Mouse (Mus musculus) MEL (cell line): ENCODE results near the gene Cracr2a. TPM values are rescaled to one million over a fixed set of nuclear protein-coding genes. Genes with fewer than 3 reads are reported as not detected.

ENCODE experiments used
- DNase-seq: peaks from one replicate; pipeline ENCODE4 v3.0.0; 2011; ENCODE audit warnings: low read depth, low spot score
- H3K27ac ChIP-seq: 2 replicates; pipeline ENCODE4 v1.5.1; 2012; ENCODE audit warnings: low read depth, mild to moderate bottlenecking, control low read depth, low read length, moderate library complexity; ENCODE audit not compliant: control insufficient read depth
- H3K27me3 ChIP-seq, 2 experiments: fragments of 150-350 bp in 1 of 2; sonication (generic) in 1 of 2; 2 replicates each; pipeline ENCODE4 v1.6.1; 2012; ENCODE audit warnings: low read length in 2 of 2, mild to moderate bottlenecking in 2 of 2, improper control_type of control experiment in 1 of 2, moderate library complexity in 1 of 2; ENCODE audit not compliant: insufficient read depth in 2 of 2, control insufficient read depth in 1 of 2
- H3K36me3 ChIP-seq, 2 experiments: 2 replicates each; pipeline ENCODE4 v1.6.1; 2012 to 2014; ENCODE audit warnings: low read length in 2 of 2, improper control_type of control experiment in 1 of 2, inconsistent platforms in 1 of 2, mild to moderate bottlenecking in 1 of 2; ENCODE audit not compliant: insufficient read depth in 2 of 2, control insufficient read depth in 1 of 2
- H3K4me1 ChIP-seq, 2 experiments: fragments of 150-350 bp in 1 of 2; sonication (generic) in 1 of 2; 2 replicates each; pipeline ENCODE4 v1.6.1; 2012; ENCODE audit warnings: low read length in 2 of 2, improper control_type of control experiment in 1 of 2, mild to moderate bottlenecking in 1 of 2; ENCODE audit not compliant: insufficient read depth in 2 of 2, control insufficient read depth in 1 of 2
- H3K4me3 ChIP-seq, 2 experiments: fragments of 150-350 bp in 1 of 2; sonication (generic) in 1 of 2; 2 replicates each; pipeline ENCODE4 v1.5.1; 2012; ENCODE audit warnings: low read depth in 2 of 2, low read length in 2 of 2, mild to moderate bottlenecking in 2 of 2, moderate library complexity in 2 of 2, control low read depth in 1 of 2, improper control_type of control experiment in 1 of 2; ENCODE audit not compliant: control insufficient read depth in 1 of 2, insufficient read depth in 1 of 2
- H3K79me2 ChIP-seq: 2 replicates; pipeline ENCODE4 v1.6.1; 2012; ENCODE audit warnings: mild to moderate bottlenecking, low read length, moderate library complexity; ENCODE audit not compliant: control insufficient read depth, poor library complexity, insufficient read depth
- H3K9ac ChIP-seq: 2 replicates; pipeline ENCODE4 v1.6.1; 2012; ENCODE audit warnings: low read depth, mild to moderate bottlenecking, control low read depth, low read length, moderate library complexity; ENCODE audit not compliant: control insufficient read depth, poor library complexity, severe bottlenecking
- H3K9me3 ChIP-seq: fragments of 150-350 bp; sonication (generic); replicated peaks from 2 replicates; pipeline ENCODE4 v1.6.1; 2012; ENCODE audit warnings: mild to moderate bottlenecking, low read length, improper control_type of control experiment, moderate library complexity; ENCODE audit not compliant: insufficient read depth
- CHD1 ChIP-seq: IDR thresholded peaks from 2 replicates; pipeline ENCODE4 v1.6.1; 2012; ENCODE audit warnings: low read depth, mild to moderate bottlenecking, inconsistent platforms, low read length, improper control_type of control experiment
- CTCF ChIP-seq, 3 experiments: IDR thresholded peaks in 2 of 3; conservative IDR thresholded peaks in 1 of 3; 2 replicates each; pipeline ENCODE4 v1.5.1; 2011 to 2012; ENCODE audit warnings: low read length in 3 of 3, low read depth in 2 of 3, mild to moderate bottlenecking in 2 of 3, improper control_type of control experiment in 1 of 3, inconsistent platforms in 1 of 3, mixed read lengths in 1 of 3, moderate library complexity in 1 of 3; ENCODE audit not compliant: control insufficient read depth in 1 of 3, insufficient read depth in 1 of 3, poor library complexity in 1 of 3, severe bottlenecking in 1 of 3
- E2F4 ChIP-seq: IDR thresholded peaks from 2 replicates; pipeline ENCODE4 v1.6.1; 2011; ENCODE audit warnings: low read depth, low read length, improper control_type of control experiment, borderline replicate concordance
- EP300 ChIP-seq, 2 experiments: IDR thresholded peaks; 2 replicates each; pipeline ENCODE4 v1.6.1; 2011; ENCODE audit warnings: improper control_type of control experiment in 2 of 2, low read length in 2 of 2, low read depth in 1 of 2, mild to moderate bottlenecking in 1 of 2
- GABPA ChIP-seq: IDR thresholded peaks from 2 replicates; pipeline ENCODE4 v1.6.1; 2012; ENCODE audit warnings: low read depth, mild to moderate bottlenecking, inconsistent platforms, low read length, improper control_type of control experiment, moderate library complexity
- GATA1 ChIP-seq: IDR thresholded peaks from 2 replicates; pipeline ENCODE4 v1.6.1; 2011; ENCODE audit warnings: low read depth, low read length, improper control_type of control experiment
- JUND ChIP-seq: IDR thresholded peaks from 2 replicates; pipeline ENCODE4 v1.6.1; 2011; ENCODE audit warnings: low read depth, mild to moderate bottlenecking, improper control_type of control experiment, low read length
- KAT2A ChIP-seq: conservative IDR thresholded peaks from 2 replicates; pipeline ENCODE4 v1.6.1; 2012; ENCODE audit warnings: low read depth, low read length, improper control_type of control experiment, inconsistent platforms
- MAZ ChIP-seq: IDR thresholded peaks from 2 replicates; pipeline ENCODE4 v1.6.1; 2012; ENCODE audit warnings: low read depth, mild to moderate bottlenecking, inconsistent platforms, low read length, improper control_type of control experiment
- MXI1 ChIP-seq: IDR thresholded peaks from 2 replicates; pipeline ENCODE4 v1.6.1; 2011; ENCODE audit warnings: mild to moderate bottlenecking, low read depth, low read length, improper control_type of control experiment
- MYB ChIP-seq: IDR thresholded peaks from 2 replicates; pipeline ENCODE4 v1.6.1; 2011; ENCODE audit warnings: mild to moderate bottlenecking, low read depth, low read length, improper control_type of control experiment
- MYC ChIP-seq: IDR thresholded peaks from 2 replicates; pipeline ENCODE4 v1.6.1; 2011; ENCODE audit warnings: low read depth, mild to moderate bottlenecking, low read length, improper control_type of control experiment, moderate library complexity
- NELFE ChIP-seq: IDR thresholded peaks from 2 replicates; pipeline ENCODE4 v1.6.1; 2011; ENCODE audit warnings: low read depth, low read length, improper control_type of control experiment
- NRF1 ChIP-seq: IDR thresholded peaks from 2 replicates; pipeline ENCODE4 v1.6.1; 2014; ENCODE audit warnings: low read depth, mild to moderate bottlenecking, inconsistent platforms, low read length, improper control_type of control experiment, moderate library complexity; ENCODE audit not compliant: poor library complexity, insufficient read depth, severe bottlenecking
- POLR2AphosphoS2 ChIP-seq: IDR thresholded peaks from 2 replicates; pipeline ENCODE4 v1.6.1; 2011; ENCODE audit warnings: low read length, improper control_type of control experiment
- POLR2AphosphoS5 ChIP-seq: IDR thresholded peaks from 2 replicates; pipeline ENCODE4 v1.6.1; 2012; ENCODE audit warnings: low read depth, borderline replicate concordance, mild to moderate bottlenecking, inconsistent platforms, low read length, moderate library complexity, mixed read lengths
- RAD21 ChIP-seq: IDR thresholded peaks from 2 replicates; pipeline ENCODE4 v1.6.1; 2011; ENCODE audit warnings: mild to moderate bottlenecking, low read depth, low read length, improper control_type of control experiment
- RCOR1 ChIP-seq: IDR thresholded peaks from 2 replicates; pipeline ENCODE4 v1.6.1; 2012; ENCODE audit warnings: low read depth, mild to moderate bottlenecking, inconsistent platforms, low read length, improper control_type of control experiment
- ZC3H11A ChIP-seq: IDR thresholded peaks from 2 replicates; pipeline ENCODE4 v1.6.1; 2012; ENCODE audit warnings: low read depth, mild to moderate bottlenecking, inconsistent platforms, low read length, improper control_type of control experiment
- ZNF384 ChIP-seq: IDR thresholded peaks from 2 replicates; pipeline ENCODE4 v1.6.1; 2012; ENCODE audit warnings: low read depth, mild to moderate bottlenecking, inconsistent platforms, low read length, improper control_type of control experiment
- polyA plus RNA-seq, 2 experiments: library from polyadenylated mRNA; stranded (reverse) in 1 of 2; unstranded in 1 of 2; fragments of >175 nt in 1 of 2; fragments of >200 nt in 1 of 2; gene quantifications; 2 replicates each; pipeline versions ENCODE4 v1.2.1 to v1.2.4; 2012; ENCODE audit warnings: low replicate concordance in 2 of 2, low read depth in 1 of 2; ENCODE audit not compliant: insufficient read length in 2 of 2, insufficient read depth in 1 of 2, missing spikeins in 1 of 2
- total RNA-seq: library from RNA; depleted of rRNA; stranded (reverse); fragments of 300-350 nt; gene quantifications from 2 replicates; pipeline ENCODE4 v1.2.3, GENCODE M21; 2012

Cracr2a gene
- total and polyA plus RNA-seq, 3 experiments = 2.2 to 3.1 TPM; not detected in 1

DNA sequence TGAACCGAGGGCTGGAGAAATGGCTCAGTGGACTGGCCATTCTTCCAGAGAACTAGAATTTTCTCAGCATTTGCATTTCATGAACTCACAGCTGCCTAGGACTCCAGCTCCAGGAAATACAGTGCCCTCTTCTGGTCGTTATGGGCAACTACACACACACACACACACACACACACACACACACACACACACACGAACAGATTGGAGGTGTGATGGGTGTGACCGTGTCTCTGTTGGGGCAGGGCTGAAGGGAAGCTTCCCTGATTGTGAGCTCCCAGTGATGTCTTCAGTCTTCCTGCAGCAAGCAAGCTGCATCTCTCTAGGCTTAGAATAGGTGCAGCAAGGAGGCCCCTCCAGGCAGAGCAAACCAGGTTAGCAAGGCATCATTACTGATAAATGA is 8.2 kb upstream of the Cracr2a start:
- Histone ChIP-seq H3K9me3 (no peaks in the 10 kb centered on the region), H3K4me1 (no peaks in the 10 kb centered on the region), H3K27ac (no peak overlapping the region), H3K9ac (no peak overlapping the region), H3K4me3 (no peak overlapping the region), H3K27me3 (no peaks in the 10 kb centered on the region; a peak in 1 of 4 replicates), H3K36me3 (no peaks in the 10 kb centered on the region), H3K79me2 (no peaks in the 10 kb centered on the region)
- no peak for DNase-seq
- TF ChIP-seq RCOR1 (no peak), CTCF (IDR thresholded peaks at IDR 0.05 in 2 of 3, conservative IDR thresholded peaks at IDR 0.05 in 1 of 3; ENCODE audit: control insufficient read depth in 1 of 3, insufficient read depth in 1 of 3, low read depth in 2 of 3, low read length in 3 of 3, poor library complexity in 1 of 3, severe bottlenecking in 1 of 3) (peak in 1 of 3 experiments; percentile 15; a peak in 1 of 6 replicates), POLR2AphosphoS5 (no peak), MYC (no peak)

DNA sequence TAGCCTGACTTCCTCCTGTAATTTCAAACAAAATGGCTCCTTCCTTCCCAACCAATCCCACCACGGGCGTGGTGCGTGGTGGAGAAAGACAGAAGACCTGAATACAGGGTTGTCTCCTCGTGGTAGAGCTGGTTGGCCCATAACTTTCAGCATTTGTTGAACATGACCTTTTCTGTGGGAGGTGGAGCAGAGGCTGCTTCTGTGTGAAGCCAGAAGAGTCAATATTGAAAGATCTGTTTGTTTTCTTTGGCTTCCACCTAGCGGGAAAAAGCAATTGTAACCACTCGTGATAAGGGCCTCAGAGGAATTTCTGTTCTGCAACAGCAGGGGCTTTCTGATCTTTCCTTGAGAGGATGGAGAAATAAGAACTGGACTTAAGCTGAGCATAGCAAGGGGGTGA is 5.6 kb upstream of the Cracr2a start:
- Histone ChIP-seq H3K79me2 (no peaks in the 10 kb centered on the region), H3K27ac (no peak overlapping the region), H3K4me1 (peaks cover 0 to 2% of the 10 kb centered on the region in 2 experiments; a peak in 1 of 4 replicates), H3K9ac (no peak overlapping the region), H3K27me3 (no peaks in the 10 kb centered on the region; a peak in 1 of 4 replicates), H3K4me3 (no peak overlapping the region), H3K36me3 (peaks cover 0 to 2% of the 10 kb centered on the region in 2 experiments; a peak in 1 of 4 replicates), H3K9me3 (no peaks in the 10 kb centered on the region)
- DNase-seq = no peak
- TF ChIP-seq GABPA (no peak), NELFE (no peak), EP300 (IDR thresholded peaks at IDR 0.05; ENCODE audit: low read depth in 1 of 2, low read length in 2 of 2) (no peak)

DNA sequence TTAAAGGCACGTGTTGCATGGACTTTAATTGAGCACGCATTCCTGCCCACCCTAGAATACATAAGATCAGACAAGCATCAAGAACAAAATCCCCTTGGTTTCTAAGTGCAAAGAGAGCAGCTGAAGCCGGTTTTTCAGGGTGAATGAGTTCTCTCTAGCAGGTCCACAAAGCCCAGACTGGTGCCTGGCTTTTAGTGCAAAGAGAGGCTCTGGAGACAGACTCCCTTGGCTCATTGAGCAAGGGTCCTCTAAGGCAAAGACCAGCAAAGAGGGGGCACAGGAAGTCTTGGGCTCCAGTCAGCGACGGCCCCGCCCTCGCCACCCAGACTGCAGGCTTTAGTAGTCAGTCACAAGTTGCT is 287 bp upstream of the Cracr2a start:
- TF ChIP-seq MAZ = 0 out of 2 replicates have a peak, but pooled peaks have one; percentile 5
- no peak for TF ChIP-seq ZC3H11A
- Histone ChIP-seq H3K79me2 (peaks cover 1% of the 10 kb centered on the region; the same call in 1 of the 2 replicates), H3K27ac (no peak overlapping the region), H3K4me1 (peaks cover 0 to 11% of the 10 kb centered on the region in 2 experiments; a peak in 2 of 4 replicates), H3K27me3 (no peaks in the 10 kb centered on the region), H3K9ac (peak overlapping the region; percentile 69), H3K36me3 (peaks cover 0 to 7% of the 10 kb centered on the region in 2 experiments; a peak in 1 of 4 replicates), H3K9me3 (no peaks in the 10 kb centered on the region), H3K4me3 (peak overlapping the region; percentile 49 to 81)
- no peak for DNase-seq

DNA sequence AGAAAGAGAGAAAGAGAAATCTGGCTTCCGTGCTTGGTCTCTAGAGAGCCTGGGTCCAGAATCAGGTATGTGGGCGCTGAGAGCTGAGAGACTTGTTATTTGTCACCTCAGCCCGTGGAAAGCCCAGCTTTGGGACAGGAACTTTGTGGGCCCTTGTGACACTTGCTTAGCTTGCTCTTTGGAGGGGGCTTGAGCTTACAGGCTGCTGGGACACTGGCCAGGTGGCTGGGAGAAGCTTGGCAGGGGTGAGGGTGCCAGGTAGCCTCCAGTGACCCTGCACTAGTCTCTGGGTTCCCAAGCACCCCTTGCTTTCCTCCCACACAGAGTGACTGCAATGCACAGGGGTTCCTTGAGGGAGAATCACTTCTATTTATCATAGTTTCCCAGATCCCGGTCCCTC is 2.4 kb downstream of the Cracr2a start:
- Histone ChIP-seq H3K9ac (no peak overlapping the region), H3K27me3 (no peaks in the 10 kb centered on the region), H3K4me1 (peaks cover 0 to 11% of the 10 kb centered on the region in 2 experiments; a peak in 2 of 4 replicates), H3K4me3 (no peak overlapping the region), H3K79me2 (peaks cover 1% of the 10 kb centered on the region; the same call in 1 of the 2 replicates), H3K9me3 (no peaks in the 10 kb centered on the region), H3K27ac (no peak overlapping the region), H3K36me3 (peaks cover 0 to 7% of the 10 kb centered on the region in 2 experiments; a peak in 1 of 4 replicates)
- TF ChIP-seq ZNF384 (no peak), E2F4 (no peak), ZC3H11A (no peak), GABPA (no peak), MXI1 (no peak), KAT2A (no peak), GATA1 (no peak), NRF1 (no peak), RAD21 (no peak), CHD1 (no peak), POLR2AphosphoS2 (no peak), MYC (no peak), JUND (no peak), MYB (no peak), POLR2AphosphoS5 (no peak)
- no peak for DNase-seq
